Mouse (Mus musculus): ENCODE results near the gene Eif4g3. TPM values are rescaled to one million over a fixed set of nuclear protein-coding genes. Genes with fewer than 3 reads are reported as not detected.

Gene Eif4g3
- polyA plus RNA-seq, 1 experiment from 2014 or later = 61.6 TPM

DNA sequence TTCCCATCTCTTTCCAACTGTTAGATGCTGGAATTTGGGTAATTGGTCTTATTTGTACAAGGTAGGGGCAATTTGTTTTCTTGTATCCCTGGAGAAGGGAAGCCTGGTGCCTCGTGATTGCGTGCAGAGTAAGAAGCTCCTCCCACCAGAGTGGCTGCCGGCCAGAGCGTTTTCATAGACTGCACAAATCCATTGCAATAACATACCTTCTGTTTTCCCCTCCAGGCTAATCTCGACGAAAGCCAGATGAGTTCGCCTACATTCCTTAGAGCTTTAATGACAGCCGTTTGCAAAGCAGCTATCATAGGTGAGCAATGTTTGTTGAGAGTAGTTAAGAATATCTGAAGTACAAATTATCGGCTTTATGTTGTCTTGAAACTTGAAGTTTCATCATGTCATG lies 208.9 kb downstream of the Eif4g3 start:
- no peaks in the 10 kb centered on the region for H3K27me3 ChIP-seq
- H3K36me3 ChIP-seq = peaks cover 88% of the 10 kb centered on the region
- no peak overlapping the region for H3K4me3 ChIP-seq
- no peaks in the 10 kb centered on the region for H3K9me3 ChIP-seq (replicated peaks)
- WGBS = 89% methylated on average over 9 of the region's 9 CpGs
- H3K4me2 ChIP-seq (replicated peaks) = no peak overlapping the region
- H3K27ac ChIP-seq = no peak overlapping the region
- no peak overlapping the region for H3K9ac ChIP-seq
- no peaks in the 10 kb centered on the region for H3K4me1 ChIP-seq
- no peak for ATAC-seq (ENCODE audit: low FRiP score)

- Histone ChIP-seq H3K27me3 (no peaks in the 10 kb centered on the region), H3K9ac (no peak overlapping the region), H3K4me3 (no peak overlapping the region), H3K4me2 (replicated peaks) (no peak overlapping the region), H3K36me3 (peaks cover 45% of the 10 kb centered on the region), H3K4me1 (no peaks in the 10 kb centered on the region), H3K27ac (no peak overlapping the region), H3K9me3 (replicated peaks) (no peaks in the 10 kb centered on the region)
- WGBS = 84% methylated on average over 5 of the region's 5 CpGs
- no peak for ATAC-seq (ENCODE audit: low FRiP score)
Measured at GRCm38 (mm10) chr4:138210116-138210515, 217.3 kb downstream of the Eif4g3 start.

GRCm38 (mm10) chr4:138213861-138214260 lies 221.0 kb downstream of the Eif4g3 start:
- no peak overlapping the region for H3K4me2 ChIP-seq (replicated peaks)
- H3K9ac ChIP-seq = no peak overlapping the region
- H3K9me3 ChIP-seq (replicated peaks) = no peaks in the 10 kb centered on the region
- peaks cover 22% of the 10 kb centered on the region for H3K36me3 ChIP-seq
- no peak overlapping the region for H3K27ac ChIP-seq
- peaks cover 18% of the 10 kb centered on the region for H3K4me1 ChIP-seq
- ATAC-seq (ENCODE audit: low FRiP score) = no peak
- H3K4me3 ChIP-seq = no peak overlapping the region
- WGBS = 90% methylated on average over 3 of the region's 3 CpGs
- no peaks in the 10 kb centered on the region for H3K27me3 ChIP-seq

DNA sequence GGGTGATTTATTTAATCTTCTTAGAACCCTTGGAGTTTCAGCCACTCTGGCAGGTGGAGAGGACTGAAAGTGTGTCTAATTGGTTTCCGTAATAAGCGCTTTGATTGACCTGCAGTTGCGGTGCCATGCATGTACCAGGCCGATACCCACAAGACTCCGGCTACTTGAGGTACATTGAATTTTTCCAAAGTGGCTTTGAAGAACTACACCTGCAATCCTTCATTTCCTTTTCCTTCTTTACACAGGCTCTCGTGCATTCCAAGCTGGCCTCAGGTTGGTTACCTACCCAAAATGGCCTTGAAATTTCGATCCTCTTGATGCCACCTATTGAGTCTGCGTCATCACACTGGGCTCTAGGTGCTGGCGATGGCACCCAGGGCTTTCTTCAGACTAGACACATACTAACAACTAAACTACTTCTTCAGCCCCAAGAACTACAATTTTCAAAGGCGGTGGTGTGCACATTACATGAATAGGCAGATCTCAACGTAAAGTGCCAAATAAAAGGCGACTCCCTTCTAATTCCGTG lies 222.9 kb downstream of the Eif4g3 start:
- Histone ChIP-seq H3K27me3 (no peaks in the 10 kb centered on the region), H3K4me3 (peak overlapping the region; percentile 100), H3K4me1 (peaks cover 33% of the 10 kb centered on the region), H3K4me2 (replicated peaks) (peak overlapping the region; percentile 63), H3K27ac (peak overlapping the region; percentile 100), H3K36me3 (0 out of 2 replicates have a peak, but pooled peaks cover 9% of the 10 kb centered on the region), H3K9ac (peak overlapping the region; percentile 98), H3K9me3 (replicated peaks) (no peaks in the 10 kb centered on the region)
- WGBS = 49% methylated on average over 13 of the region's 13 CpGs
- ATAC-seq (ENCODE audit: low FRiP score) = no peak

GRCm38 (mm10) chr4:138216200-138216890 lies 223.5 kb downstream of the Eif4g3 start, which contains the start of gene Hp1bp3:
Gene Hp1bp3 (plus strand): TSS chr4:138216296.
- Histone ChIP-seq H3K27ac (peak within 1 kb of the TSS; percentile 100), H3K9me3 (replicated peaks) (no peaks in the 10 kb centered on the region), H3K4me3 (peak within 1 kb of the TSS; percentile 100), H3K36me3 (0 out of 2 replicates have a peak, but pooled peaks cover 9% of the 10 kb centered on the region), H3K4me1 (peaks cover 33% of the 10 kb centered on the region), H3K9ac (peak within 1 kb of the TSS; percentile 98), H3K4me2 (replicated peaks) (peak within 1 kb of the TSS; percentile 85), H3K27me3 (no peaks in the 10 kb centered on the region)
- under 1% methylated on average over 76 of the region's 84 CpGs for WGBS
- peak; percentile 84 for ATAC-seq (ENCODE audit: low FRiP score)

- no peaks in the 10 kb centered on the region for H3K27me3 ChIP-seq
- peak overlapping the region; percentile 85 for H3K4me2 ChIP-seq (replicated peaks)
- peaks cover 10% of the 10 kb centered on the region for H3K36me3 ChIP-seq
- H3K27ac ChIP-seq = peak overlapping the region; percentile 100
- under 1% methylated on average over 50 of the region's 68 CpGs for WGBS
- ATAC-seq (ENCODE audit: low FRiP score) = peak; percentile 96
- H3K9ac ChIP-seq = peak overlapping the region; percentile 98
- H3K9me3 ChIP-seq (replicated peaks) = no peaks in the 10 kb centered on the region
- peaks cover 33% of the 10 kb centered on the region for H3K4me1 ChIP-seq
- peak overlapping the region; percentile 100 for H3K4me3 ChIP-seq
Measured at GRCm38 (mm10) chr4:138216891-138217392, 224.1 kb downstream of the Eif4g3 start.

GRCm38 (mm10) chr4:138217441-138217840 lies 224.6 kb downstream of the Eif4g3 start:
- under 1% methylated on average over 36 of the region's 36 CpGs for WGBS

GRCm38 (mm10) chr4:138217951-138218685 lies 225.3 kb downstream of the Eif4g3 start:
- Histone ChIP-seq H3K9me3 (replicated peaks) (no peaks in the 10 kb centered on the region), H3K27me3 (no peaks in the 10 kb centered on the region), H3K9ac (peak overlapping the region; percentile 98), H3K36me3 (peaks cover 22% of the 10 kb centered on the region), H3K4me2 (replicated peaks) (peak overlapping the region; percentile 85), H3K4me1 (peaks cover 33% of the 10 kb centered on the region), H3K4me3 (peak overlapping the region; percentile 100), H3K27ac (no peak overlapping the region)
- WGBS = 83% methylated on average over 11 of the region's 11 CpGs
- ATAC-seq (ENCODE audit: low FRiP score) = no peak

More at GRCm38 (mm10) chr4:138217441-138217840, 224.6 kb downstream of the Eif4g3 start:
- H3K27ac ChIP-seq = peak overlapping the region; percentile 100
- no peaks in the 10 kb centered on the region for H3K9me3 ChIP-seq (replicated peaks)
- ATAC-seq (ENCODE audit: low FRiP score) = peak; percentile 12
- H3K9ac ChIP-seq = peak overlapping the region; percentile 98
- H3K36me3 ChIP-seq = peaks cover 15% of the 10 kb centered on the region
- H3K27me3 ChIP-seq = no peaks in the 10 kb centered on the region
- H3K4me2 ChIP-seq (replicated peaks) = peak overlapping the region; percentile 85
- H3K4me1 ChIP-seq = peaks cover 33% of the 10 kb centered on the region
- peak overlapping the region; percentile 100 for H3K4me3 ChIP-seq

DNA sequence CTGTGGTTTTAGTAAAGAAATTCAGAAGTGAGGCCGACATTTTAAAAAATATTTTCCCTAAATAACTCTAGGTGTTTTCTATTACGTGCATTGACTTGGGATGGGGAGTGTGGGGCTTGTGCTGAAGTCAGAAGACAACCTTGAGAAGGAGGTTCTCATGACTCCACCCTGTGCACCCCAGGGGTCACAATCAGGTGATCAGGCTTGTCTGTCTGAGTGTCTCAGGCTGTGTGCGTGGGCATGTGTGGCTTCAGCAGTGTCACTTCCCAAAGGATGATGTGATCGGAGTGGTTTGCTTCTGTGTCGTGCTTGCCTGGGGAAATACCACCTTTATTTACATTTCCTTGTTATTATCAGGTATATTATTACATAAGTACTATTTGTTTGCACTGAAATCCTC lies 226.5 kb downstream of the Eif4g3 start:
- no peak overlapping the region for H3K4me3 ChIP-seq
- H3K4me1 ChIP-seq = peaks cover 33% of the 10 kb centered on the region
- H3K9ac ChIP-seq = peak overlapping the region; percentile 35; the same call in 1 of the 2 replicates
- H3K36me3 ChIP-seq = peaks cover 34% of the 10 kb centered on the region
- no peaks in the 10 kb centered on the region for H3K9me3 ChIP-seq (replicated peaks)
- WGBS = 92% methylated on average over 5 of the region's 5 CpGs
- no peaks in the 10 kb centered on the region for H3K27me3 ChIP-seq
- no peak overlapping the region; the same call in 1 of the 2 replicates for H3K4me2 ChIP-seq (replicated peaks)
- ATAC-seq (ENCODE audit: low FRiP score) = no peak
- H3K27ac ChIP-seq = no peak overlapping the region

GRCm38 (mm10) chr4:138220761-138221160 lies 227.9 kb downstream of the Eif4g3 start:
- Histone ChIP-seq H3K4me3 (no peak overlapping the region), H3K4me1 (peaks cover 29% of the 10 kb centered on the region), H3K27ac (no peak overlapping the region), H3K9me3 (replicated peaks) (no peaks in the 10 kb centered on the region), H3K9ac (no peak overlapping the region), H3K4me2 (replicated peaks) (no peak overlapping the region), H3K27me3 (no peaks in the 10 kb centered on the region), H3K36me3 (peaks cover 44% of the 10 kb centered on the region)
- no peak for ATAC-seq (ENCODE audit: low FRiP score)
- WGBS = 88% methylated on average over 7 of the region's 7 CpGs

- H3K4me1 ChIP-seq = peaks cover 27% of the 10 kb centered on the region
- no peak overlapping the region for H3K27ac ChIP-seq
- H3K4me2 ChIP-seq (replicated peaks) = no peak overlapping the region
- no peaks in the 10 kb centered on the region for H3K27me3 ChIP-seq
- ATAC-seq (ENCODE audit: low FRiP score) = no peak
- 93% methylated on average over 5 of the region's 5 CpGs for WGBS
- H3K36me3 ChIP-seq = peaks cover 50% of the 10 kb centered on the region
- no peak overlapping the region for H3K9ac ChIP-seq
- H3K4me3 ChIP-seq = no peak overlapping the region
- no peaks in the 10 kb centered on the region for H3K9me3 ChIP-seq (replicated peaks)
Measured at GRCm38 (mm10) chr4:138221406-138221805, 228.6 kb downstream of the Eif4g3 start.

- Histone ChIP-seq H3K27ac (no peak overlapping the region), H3K4me2 (replicated peaks) (no peak overlapping the region), H3K9me3 (replicated peaks) (no peaks in the 10 kb centered on the region), H3K4me3 (no peak overlapping the region), H3K9ac (no peak overlapping the region), H3K4me1 (peaks cover 27% of the 10 kb centered on the region), H3K36me3 (peaks cover 59% of the 10 kb centered on the region), H3K27me3 (no peaks in the 10 kb centered on the region)
- WGBS = 87% methylated on average over 5 of the region's 5 CpGs
- ATAC-seq (ENCODE audit: low FRiP score) = no peak
Measured at GRCm38 (mm10) chr4:138222396-138222795, 229.6 kb downstream of the Eif4g3 start.

Measured in hindbrain, embryonic 12.5 days (tissue).